Mouse (Mus musculus) ES-E14 (cell line): Measurements from ENCODE around the gene Trpm8.

Experiments
- CHD2 ChIP-seq: IDR thresholded peaks from 2 replicates; pipeline ENCODE4 v1.6.1; 2014; ENCODE audit warnings: mild to moderate bottlenecking, low read depth, low read length, inconsistent platforms
- HCFC1 ChIP-seq: IDR thresholded peaks from 2 replicates; pipeline ENCODE4 v1.6.1; 2012; ENCODE audit warnings: low read length, inconsistent platforms, borderline replicate concordance; ENCODE audit not compliant: insufficient read depth
- ZC3H11A ChIP-seq: IDR thresholded peaks from 2 replicates; pipeline ENCODE4 v1.6.1; 2012; ENCODE audit warnings: low read depth, mild to moderate bottlenecking, inconsistent platforms, low read length, borderline replicate concordance

- TF ChIP-seq HCFC1 (no peak), CHD2 (no peak), ZC3H11A (no peak)
Measured at GRCm38 (mm10) chr1:88348496-88349005, 71.1 kb downstream of the Trpm8 start.
